Mouse (Mus musculus) layer of hippocampus, postnatal 10 days (tissue): Measurements from ENCODE around the gene Smyd1. TPM values are rescaled to one million over a fixed set of nuclear protein-coding genes. Genes with fewer than 3 reads are reported as not detected.

Experiments used
- DNase-seq, 2 experiments: peaks; one replicate each; pipeline ENCODE4 v3.0.0; 2021; ENCODE audit warnings: low spot score in 2 of 2
- total RNA-seq, 2 experiments: library from RNA; stranded (reverse); gene quantifications; 2 replicates each; pipeline ENCODE4 v1.2.3; 2021

Gene Smyd1
- total RNA-seq, 2 experiments from 2014 or later: 0.91 to 1.6 TPM

GRCm38 (mm10) chr6:71261060-71261459 is 61.0 kb downstream of the Smyd1 start:
- DNase-seq: no peak

GRCm38 (mm10) chr6:71260051-71260640 is 61.9 kb downstream of the Smyd1 start:
- DNase-seq: no peak

GRCm38 (mm10) chr6:71259166-71259565 is 62.9 kb downstream of the Smyd1 start:
- no peak for DNase-seq

GRCm38 (mm10) chr6:71258562-71258961 is 63.5 kb downstream of the Smyd1 start:
- no peak for DNase-seq

- DNase-seq: no peak
Measured at GRCm38 (mm10) chr6:71257375-71257774, 64.7 kb downstream of the Smyd1 start.

GRCm38 (mm10) chr6:71256166-71256565 is 65.9 kb downstream of the Smyd1 start:
- DNase-seq: no peak

GRCm38 (mm10) chr6:71254456-71254855 is 67.6 kb downstream of the Smyd1 start:
- no peak for DNase-seq

GRCm38 (mm10) chr6:71250951-71251350 is 71.1 kb downstream of the Smyd1 start:
- no peak for DNase-seq

- DNase-seq: no peak
Measured at GRCm38 (mm10) chr6:71249615-71250014, 72.4 kb downstream of the Smyd1 start.

- no peak for DNase-seq
Measured at GRCm38 (mm10) chr6:71248420-71248819, 73.6 kb downstream of the Smyd1 start.

GRCm38 (mm10) chr6:71243258-71243657 is 78.8 kb downstream of the Smyd1 start:
- DNase-seq: no peak

GRCm38 (mm10) chr6:71242811-71243210 is 79.2 kb downstream of the Smyd1 start:
- DNase-seq: no peak

GRCm38 (mm10) chr6:71240831-71241230 is 81.2 kb downstream of the Smyd1 start:
- no peak for DNase-seq

GRCm38 (mm10) chr6:71239069-71239750 is 82.8 kb downstream of the Smyd1 start:
- no peak for DNase-seq

- DNase-seq: no peak
Measured at GRCm38 (mm10) chr6:71237031-71237431, 85.0 kb downstream of the Smyd1 start.

- DNase-seq: no peak
Measured at GRCm38 (mm10) chr6:71236506-71236905, 85.5 kb downstream of the Smyd1 start.

GRCm38 (mm10) chr6:71235944-71236343 is 86.1 kb downstream of the Smyd1 start:
- no peak for DNase-seq

GRCm38 (mm10) chr6:71235121-71235520 is 86.9 kb downstream of the Smyd1 start:
- DNase-seq: no peak

- DNase-seq: no peak
Measured at GRCm38 (mm10) chr6:71227157-71227770, 94.8 kb downstream of the Smyd1 start.

GRCm38 (mm10) chr6:71226544-71226943 is 95.5 kb downstream of the Smyd1 start:
- no peak for DNase-seq

GRCm38 (mm10) chr6:71224184-71224943 is 97.7 kb downstream of the Smyd1 start:
- DNase-seq: no peak

GRCm38 (mm10) chr6:71221501-71221900 is 100.5 kb downstream of the Smyd1 start:
- DNase-seq: no peak
